Mouse (Mus musculus): Measurements from ENCODE around the gene Myadm. TPM values are rescaled to one million over a fixed set of nuclear protein-coding genes. Genes with fewer than 3 reads are reported as not detected.

Gene Myadm
- polyA plus RNA-seq, 2 experiments: 21.5 to 23.1 TPM

DNA sequence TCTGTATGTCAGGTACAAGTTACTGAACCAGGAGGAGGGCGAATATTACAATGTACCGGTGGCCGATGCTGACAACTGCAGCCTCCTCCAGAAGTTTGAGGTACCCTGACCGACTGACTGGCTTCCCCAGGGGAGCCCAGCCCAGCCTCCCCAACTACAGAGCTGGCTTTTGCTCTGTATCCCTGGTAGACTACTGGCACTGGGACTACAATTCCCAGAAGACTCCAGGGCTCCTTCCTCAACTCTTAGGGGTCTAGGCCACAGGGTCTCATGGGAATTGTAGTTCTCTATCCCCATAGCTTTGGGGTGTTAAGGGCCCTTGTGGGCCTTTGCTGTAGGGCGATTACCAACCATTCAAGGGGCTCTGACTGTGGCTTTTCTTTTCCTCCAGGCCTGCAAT lies 25.2 kb downstream of the Myadm start:
- H3K36me3 ChIP-seq (replicated peaks; ENCODE audit: control insufficient read depth, insufficient read depth, low read depth): no peaks in the 10 kb centered on the region
- no peak for DNase-seq (ENCODE audit: low read depth in 3 of 3, low spot score in 3 of 3)
- TF ChIP-seq CTCF (IDR thresholded peaks at IDR 0.05; ENCODE audit: low read depth): no peak
- no peak for TF ChIP-seq EP300 (IDR thresholded peaks at IDR 0.05; ENCODE audit: low read depth)
- no peak overlapping the region for H3K4me3 ChIP-seq (ENCODE audit: insufficient read depth in 1 of 2, low read depth in 2 of 2, low read length in 2 of 2)
- 47% methylated on average over 5 of the region's 5 CpGs for whole genome bisulfite sequencing (ENCODE audit: insufficient replicate concordance)
- H3K9ac ChIP-seq (replicated peaks): no peak overlapping the region
- no peak overlapping the region for H3K4me2 ChIP-seq (ENCODE audit: low read depth)
- H3K4me1 ChIP-seq (replicated peaks; ENCODE audit: control insufficient read depth in 2 of 2, insufficient read depth in 2 of 2, low read length in 1 of 2): no peaks in the 10 kb centered on the region
- no peak overlapping the region for H3K27ac ChIP-seq
- ATAC-seq (ENCODE audit: insufficient read depth): no peak
- no peaks in the 10 kb centered on the region for H3K9me3 ChIP-seq (ENCODE audit: control insufficient read depth, low read length)
- H3K27me3 ChIP-seq (ENCODE audit: control insufficient read depth, insufficient read depth, low read length): no peaks in the 10 kb centered on the region

DNA sequence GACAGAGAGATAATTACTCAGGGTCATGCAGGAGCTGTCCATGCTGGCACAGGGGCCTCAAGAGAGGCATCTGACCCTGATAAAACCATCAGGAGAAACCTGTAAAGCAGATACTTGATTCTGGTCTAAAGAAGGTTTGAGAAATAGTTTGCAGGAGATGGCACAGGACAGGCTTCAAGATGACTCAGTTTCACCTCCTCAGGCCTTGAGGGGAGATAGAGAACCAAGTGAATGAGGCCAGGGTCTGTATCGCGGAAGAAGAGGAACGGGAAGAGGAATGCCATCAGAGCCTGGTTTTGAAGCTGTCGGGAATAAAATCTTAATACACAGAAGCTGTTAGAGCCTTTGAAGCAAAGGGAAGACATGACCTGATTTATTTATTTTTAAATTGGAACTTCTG lies 28.8 kb downstream of the Myadm start:
- H3K9me3 ChIP-seq (ENCODE audit: control insufficient read depth, low read length): no peaks in the 10 kb centered on the region
- no peak for DNase-seq (ENCODE audit: low read depth in 3 of 3, low spot score in 3 of 3)
- no peak overlapping the region for H3K9ac ChIP-seq (replicated peaks)
- no peaks in the 10 kb centered on the region for H3K4me1 ChIP-seq (replicated peaks; ENCODE audit: control insufficient read depth in 2 of 2, insufficient read depth in 2 of 2, low read length in 1 of 2)
- H3K36me3 ChIP-seq (replicated peaks; ENCODE audit: control insufficient read depth, insufficient read depth, low read depth): no peaks in the 10 kb centered on the region
- H3K27me3 ChIP-seq (ENCODE audit: control insufficient read depth, insufficient read depth, low read length): no peaks in the 10 kb centered on the region
- no peak overlapping the region for H3K4me2 ChIP-seq (ENCODE audit: low read depth)
- TF ChIP-seq EP300 (IDR thresholded peaks at IDR 0.05; ENCODE audit: low read depth): no peak
- no peak for TF ChIP-seq CTCF (IDR thresholded peaks at IDR 0.05; ENCODE audit: low read depth)
- no peak for ATAC-seq (ENCODE audit: insufficient read depth)
- 26% methylated on average over 4 of the region's 4 CpGs for WGBS (ENCODE audit: insufficient replicate concordance)
- H3K27ac ChIP-seq: no peak overlapping the region
- no peak overlapping the region for H3K4me3 ChIP-seq (ENCODE audit: insufficient read depth in 1 of 2, low read depth in 2 of 2, low read length in 2 of 2)

DNA sequence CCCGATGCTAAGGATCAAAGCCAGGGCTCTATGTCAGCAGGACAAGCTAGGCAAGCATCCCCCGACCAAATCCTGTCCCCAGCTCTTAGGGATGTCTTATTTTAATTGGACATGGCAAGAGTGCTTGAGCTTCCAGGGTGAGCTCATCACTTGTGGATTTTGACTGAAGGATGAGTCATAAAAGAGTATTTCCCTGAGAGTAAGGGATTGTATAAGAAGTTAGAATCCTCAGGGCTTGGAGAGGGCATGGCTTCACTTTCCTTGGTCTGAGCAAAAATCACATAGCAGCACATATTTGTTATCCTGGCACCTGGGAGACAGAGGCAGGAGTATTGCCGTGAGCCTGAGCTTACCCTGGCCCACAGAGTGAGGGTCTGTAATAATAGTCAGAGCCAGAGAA lies 32.0 kb downstream of the Myadm start:
- WGBS (ENCODE audit: insufficient replicate concordance): 34% methylated on average over 3 of the region's 3 CpGs
- no peak overlapping the region for H3K27ac ChIP-seq
- H3K36me3 ChIP-seq (replicated peaks; ENCODE audit: control insufficient read depth, insufficient read depth, low read depth): no peaks in the 10 kb centered on the region
- DNase-seq (ENCODE audit: low read depth in 3 of 3, low spot score in 3 of 3) (no peak), ATAC-seq (ENCODE audit: insufficient read depth) (no peak)
- H3K4me1 ChIP-seq (replicated peaks; ENCODE audit: control insufficient read depth in 2 of 2, insufficient read depth in 2 of 2, low read length in 1 of 2): no peaks in the 10 kb centered on the region
- H3K4me2 ChIP-seq (ENCODE audit: low read depth): no peak overlapping the region
- no peaks in the 10 kb centered on the region for H3K27me3 ChIP-seq (ENCODE audit: control insufficient read depth, insufficient read depth, low read length)
- TF ChIP-seq CTCF (IDR thresholded peaks at IDR 0.05; ENCODE audit: low read depth) (no peak), EP300 (IDR thresholded peaks at IDR 0.05; ENCODE audit: low read depth) (no peak)
- H3K9me3 ChIP-seq (ENCODE audit: control insufficient read depth, low read length): no peaks in the 10 kb centered on the region
- no peak overlapping the region for H3K4me3 ChIP-seq (ENCODE audit: insufficient read depth in 1 of 2, low read depth in 2 of 2, low read length in 2 of 2)
- no peak overlapping the region for H3K9ac ChIP-seq (replicated peaks)

DNA sequence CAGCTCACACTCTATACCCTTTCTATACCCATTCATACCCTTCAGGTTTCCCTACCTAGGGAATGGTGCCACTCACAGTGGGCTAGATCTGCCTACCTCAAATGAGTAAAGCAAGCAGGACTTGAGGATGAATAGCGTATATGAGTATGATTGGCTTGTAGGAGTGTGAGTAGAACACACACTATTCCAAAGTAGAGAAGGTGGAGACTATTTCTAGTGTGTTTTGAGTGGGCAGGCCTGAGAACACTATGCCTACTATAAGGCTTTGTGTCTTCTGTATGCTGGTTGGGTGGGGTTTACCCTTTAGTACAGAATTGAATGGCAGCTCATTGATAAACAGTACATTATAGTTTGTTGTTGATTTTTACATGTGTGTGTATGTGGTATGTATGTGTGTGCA lies 34.9 kb downstream of the Myadm start:
- no peaks in the 10 kb centered on the region for H3K4me1 ChIP-seq (replicated peaks; ENCODE audit: control insufficient read depth in 2 of 2, insufficient read depth in 2 of 2, low read length in 1 of 2)
- H3K27me3 ChIP-seq (ENCODE audit: control insufficient read depth, insufficient read depth, low read length): no peaks in the 10 kb centered on the region
- ATAC-seq (ENCODE audit: insufficient read depth) (no peak), DNase-seq (ENCODE audit: low read depth in 3 of 3, low spot score in 3 of 3) (no peak)
- H3K9me3 ChIP-seq (ENCODE audit: control insufficient read depth, low read length): no peaks in the 10 kb centered on the region
- H3K9ac ChIP-seq (replicated peaks): no peak overlapping the region
- no peak overlapping the region for H3K4me2 ChIP-seq (ENCODE audit: low read depth)
- no peak for TF ChIP-seq EP300 (IDR thresholded peaks at IDR 0.05; ENCODE audit: low read depth)
- TF ChIP-seq CTCF (IDR thresholded peaks at IDR 0.05; ENCODE audit: low read depth): no peak
- no peaks in the 10 kb centered on the region for H3K36me3 ChIP-seq (replicated peaks; ENCODE audit: control insufficient read depth, insufficient read depth, low read depth)
- H3K4me3 ChIP-seq (ENCODE audit: insufficient read depth in 1 of 2, low read depth in 2 of 2, low read length in 2 of 2): no peak overlapping the region
- WGBS (ENCODE audit: insufficient replicate concordance): 50% methylated on average over 1 of the region's 1 CpGs
- no peak overlapping the region for H3K27ac ChIP-seq

GRCm38 (mm10) chr7:3327961-3328360 lies 39.1 kb downstream of the Myadm start:
- Histone ChIP-seq H3K4me1 (replicated peaks; ENCODE audit: control insufficient read depth in 2 of 2, insufficient read depth in 2 of 2, low read length in 1 of 2) (no peaks in the 10 kb centered on the region), H3K9me3 (ENCODE audit: control insufficient read depth, low read length) (no peaks in the 10 kb centered on the region), H3K4me2 (ENCODE audit: low read depth) (no peak overlapping the region), H3K4me3 (ENCODE audit: insufficient read depth in 1 of 2, low read depth in 2 of 2, low read length in 2 of 2) (no peak overlapping the region), H3K36me3 (replicated peaks; ENCODE audit: control insufficient read depth, insufficient read depth, low read depth) (no peaks in the 10 kb centered on the region), H3K27ac (no peak overlapping the region), H3K27me3 (ENCODE audit: control insufficient read depth, insufficient read depth, low read length) (peaks cover 27% of the 10 kb centered on the region), H3K9ac (replicated peaks) (no peak overlapping the region)
- WGBS (ENCODE audit: insufficient replicate concordance): 39% methylated on average over 4 of the region's 4 CpGs
- no peak for DNase-seq (ENCODE audit: low read depth in 3 of 3, low spot score in 3 of 3)
- no peak for TF ChIP-seq CTCF (IDR thresholded peaks at IDR 0.05; ENCODE audit: low read depth)
- no peak for ATAC-seq (ENCODE audit: insufficient read depth)

All from liver, embryonic 14.5 days (tissue).